Mouse (Mus musculus) bone marrow, adult 2 months (tissue): ENCODE results near the gene Otof.

Experiments used
- CTCF ChIP-seq: fragments of 200-500 bp; IDR thresholded peaks from 2 replicates; pipeline ENCODE4 v1.5.1; 2011; ENCODE audit warnings: low read length, control low read depth; ENCODE audit not compliant: control insufficient read depth, insufficient read depth
- POLR2A ChIP-seq: fragments of 200-500 bp; IDR thresholded peaks from 2 replicates; pipeline ENCODE4 v1.6.1; 2011; ENCODE audit warnings: low read depth, mild to moderate bottlenecking, control low read depth, low read length, borderline replicate concordance; ENCODE audit not compliant: control insufficient read depth

- no peak for TF ChIP-seq POLR2A
- TF ChIP-seq CTCF: no peak
Observed at GRCm38 (mm10) chr5:30423121-30423520, 38.6 kb downstream of the Otof start.
